Mouse (Mus musculus) heart, postnatal 25 days (tissue): ENCODE measurements around the gene Gm20708. TPM values are rescaled to one million over a fixed set of nuclear protein-coding genes. Genes with fewer than 3 reads are reported as not detected.

ENCODE experiments used
- DNase-seq: peaks from one replicate; pipeline ENCODE4 v3.0.0; 2022; ENCODE audit warnings: low spot score
- intact Hi-C: fragments of 180-260 bp; cut with DNase I; formaldehyde crosslinking; loops from one replicate; pipeline ENCODE4 v1.15.1; 2025
- total RNA-seq, 2 experiments: library from RNA; stranded (reverse); gene quantifications; 2 replicates each; pipeline ENCODE4 v1.2.3; 2021

Gene Gm20708
- total RNA-seq, 2 experiments from 2014 or later = 0.36 to 1.2 TPM

GRCm38 (mm10) chr11:117879676-117880075, 70.2 kb downstream of the Gm20708 start:
- DNase-seq = no peak
- intact Hi-C loops = no loop called here

GRCm38 (mm10) chr11:117880336-117880976, 71.0 kb downstream of the Gm20708 start:
- intact Hi-C loops = no loop called here
- DNase-seq = no peak

- DNase-seq = no peak
- intact Hi-C loops = no loop called here
Observed at GRCm38 (mm10) chr11:117880977-117881358, 71.5 kb downstream of the Gm20708 start.

- no peak for DNase-seq
- intact Hi-C loops = no loop called here
Observed at GRCm38 (mm10) chr11:117881787-117882186, 72.3 kb downstream of the Gm20708 start.

- intact Hi-C loops = no loop called here
- no peak for DNase-seq
Observed at GRCm38 (mm10) chr11:117882208-117882607, 72.7 kb downstream of the Gm20708 start.

- no peak for DNase-seq
- intact Hi-C loops = no loop called here
Observed at GRCm38 (mm10) chr11:117886000-117886399, 76.5 kb downstream of the Gm20708 start.

GRCm38 (mm10) chr11:117888168-117888852, 78.8 kb downstream of the Gm20708 start:
- no peak for DNase-seq
- intact Hi-C loops = no loop called here

GRCm38 (mm10) chr11:117888853-117889822, 79.7 kb downstream of the Gm20708 start:
- no peak for DNase-seq
- intact Hi-C loops = no loop called here

Other genes with a start within 250 kb of the Gm20708 start
- 10 to 100 TPM; 25.7 to 33.4 TPM for gene Tnrc6c, start 155.4 kb upstream of the Gm20708 start, total RNA-seq
- gene Tmc8, start 27.6 kb upstream of the Gm20708 start, total RNA-seq = 1 to 10 TPM; 2.9 to 3.4 TPM
- gene Tmc6, start 27.5 kb upstream of the Gm20708 start, total RNA-seq = 10 to 100 TPM; 14.4 to 18.8 TPM
- not detected for gene 6030468B19Rik, start 12.0 kb upstream of the Gm20708 start, total RNA-seq
- 100 to 1,000 TPM; 109 to 113 TPM for gene Syngr2, start within 50 bp of the Gm20708 start, total RNA-seq
- gene Afmid, start 16.3 kb downstream of the Gm20708 start, total RNA-seq = 1 to 10 TPM; 4.3 to 5.6 TPM
- 1 to 10 TPM; 2.3 to 3.2 TPM for gene Tk1, start 16.4 kb downstream of the Gm20708 start, total RNA-seq
- gene Birc5, start 39.6 kb downstream of the Gm20708 start, total RNA-seq = 1 to 10 TPM in 1 of 2 experiments, under 1 TPM in 1; 0.73 to 1.3 TPM
- gene Tmem235, start 51.1 kb downstream of the Gm20708 start, total RNA-seq = not detected
- 1 to 10 TPM; 6.7 to 7.3 TPM for gene Tha1, start 63.8 kb downstream of the Gm20708 start, total RNA-seq
- gene Socs3, start 160.4 kb downstream of the Gm20708 start, total RNA-seq = 1 to 10 TPM; 5.2 to 6.3 TPM
- 10 to 100 TPM; 18.1 to 18.2 TPM for gene Pgs1, start 176.6 kb downstream of the Gm20708 start, total RNA-seq